8 mouse cellular contexts compared by ENCODE assay signal in genomic region chr1:131378081-131378913, GRCm38 (mm10).
A peak's percentile ranks its signal among the peaks of the same experiment; 100 is the strongest.
DNase-seq lines count a peak whose midpoint lies in the region; ATAC-seq and TF ChIP-seq lines count a peak whose summit lies in the region.

No protein-coding gene starts in this region.

- H3K4me3 ChIP-seq in midbrain, postnatal 0 days (ENCODE audit: low read depth, low read length) = no peak overlapping the region
- no peak overlapping the region for H3K4me3 ChIP-seq in midbrain, embryonic 10.5 days
- no peak overlapping the region for H3K4me3 ChIP-seq in hindbrain, embryonic 16.5 days (ENCODE audit: low read length)
- no peak overlapping the region for H3K4me3 ChIP-seq in stomach, postnatal 0 days (ENCODE audit: low read depth, low read length)

- H3K4me1 ChIP-seq in midbrain, postnatal 0 days (ENCODE audit: insufficient read depth, low read length) = no peaks in the 10 kb centered on the region
- H3K4me1 ChIP-seq in midbrain, embryonic 10.5 days = no peaks in the 10 kb centered on the region; the same call in 1 of the 2 replicates
- peaks cover 9% of the 10 kb centered on the region for H3K4me1 ChIP-seq in hindbrain, embryonic 16.5 days (ENCODE audit: control insufficient read depth, insufficient read depth, low read depth, low read length)
- peaks cover 11% of the 10 kb centered on the region for H3K4me1 ChIP-seq in stomach, postnatal 0 days (replicated peaks; ENCODE audit: control insufficient read depth, insufficient read depth)

- no peak for TF ChIP-seq EP300 in stomach, postnatal 0 days (optimal IDR thresholded peaks at IDR 0.05)

- no peak for TF ChIP-seq CTCF in midbrain, postnatal 0 days (IDR thresholded peaks at IDR 0.05)
- no peak for TF ChIP-seq CTCF in stomach, postnatal 0 days (IDR thresholded peaks at IDR 0.05; ENCODE audit: low read depth)

- peak; percentile 65 for DNase-seq in gastrocnemius, adult 18-20 months (ENCODE audit: low spot score)
- no peak for DNase-seq in gastrocnemius, postnatal 14 days
- no peak for DNase-seq in midbrain, postnatal 0 days (ENCODE audit: low spot score)
- DNase-seq in midbrain, embryonic 10.5 days (ENCODE audit: low spot score) = no peak
- DNase-seq in stomach, postnatal 0 days (ENCODE audit: low spot score) = no peak
- DNase-seq in thymus, postnatal 36 days = no peak
- no peak for DNase-seq in left cerebral cortex, postnatal 4 days

- H3K9ac ChIP-seq in midbrain, postnatal 0 days (replicated peaks; ENCODE audit: low read length, poor library complexity, severe bottlenecking) = no peak overlapping the region
- H3K9ac ChIP-seq in hindbrain, embryonic 16.5 days (ENCODE audit: low read depth, low read length) = no peak overlapping the region
- no peak overlapping the region for H3K9ac ChIP-seq in stomach, postnatal 0 days (ENCODE audit: low read length)

- intact Hi-C loops in gastrocnemius, postnatal 14 days (cut with DNase I; ENCODE audit: low total_unique reads) = no loop called here
- intact Hi-C loops in left cerebral cortex, postnatal 4 days (cut with DNase I) = no loop called here

- H3K36me3 ChIP-seq in midbrain, postnatal 0 days (ENCODE audit: insufficient read depth, low read length) = no peaks in the 10 kb centered on the region
- peaks cover 10% of the 10 kb centered on the region for H3K36me3 ChIP-seq in midbrain, embryonic 10.5 days
- no peaks in the 10 kb centered on the region for H3K36me3 ChIP-seq in hindbrain, embryonic 16.5 days (ENCODE audit: control insufficient read depth, insufficient read depth, low read length)
- H3K36me3 ChIP-seq in stomach, postnatal 0 days (ENCODE audit: control insufficient read depth, insufficient read depth, low read length) = no peaks in the 10 kb centered on the region

- no peaks in the 10 kb centered on the region for H3K27me3 ChIP-seq in midbrain, postnatal 0 days (ENCODE audit: insufficient read depth, low read length)
- H3K27me3 ChIP-seq in midbrain, embryonic 10.5 days (ENCODE audit: low read depth, poor library complexity, severe bottlenecking) = no peaks in the 10 kb centered on the region
- no peaks in the 10 kb centered on the region for H3K27me3 ChIP-seq in hindbrain, embryonic 16.5 days (replicated peaks; ENCODE audit: control insufficient read depth, insufficient read depth, low read length)
- no peaks in the 10 kb centered on the region for H3K27me3 ChIP-seq in stomach, postnatal 0 days (ENCODE audit: control insufficient read depth, insufficient read depth, low read length)

- no peak overlapping the region for H3K4me2 ChIP-seq in midbrain, postnatal 0 days (ENCODE audit: low read depth, low read length, poor library complexity, severe bottlenecking)
- H3K4me2 ChIP-seq in hindbrain, embryonic 16.5 days (ENCODE audit: low read length) = no peak overlapping the region
- no peak overlapping the region for H3K4me2 ChIP-seq in stomach, postnatal 0 days (replicated peaks; ENCODE audit: low read depth)

- no peaks in the 10 kb centered on the region for H3K9me3 ChIP-seq in midbrain, postnatal 0 days (ENCODE audit: low read length)
- peaks cover 8% of the 10 kb centered on the region for H3K9me3 ChIP-seq in midbrain, embryonic 10.5 days (replicated peaks)
- no peaks in the 10 kb centered on the region for H3K9me3 ChIP-seq in hindbrain, embryonic 16.5 days (ENCODE audit: control insufficient read depth, low read length)
- H3K9me3 ChIP-seq in stomach, postnatal 0 days (ENCODE audit: control insufficient read depth, low read length) = no peaks in the 10 kb centered on the region

- no peak for ATAC-seq in midbrain, postnatal 0 days (ENCODE audit: low FRiP score)
- ATAC-seq in hindbrain, embryonic 16.5 days = no peak
- peak; percentile 35; the same call in 1 of the 2 replicates for ATAC-seq in stomach, postnatal 0 days (ENCODE audit: low FRiP score, low TSS enrichment)

- 59% methylated on average over 7 of the region's 7 CpGs for WGBS in midbrain, postnatal 0 days
- WGBS in midbrain, embryonic 10.5 days = 56% methylated on average over 7 of the region's 7 CpGs
- 48% methylated on average over 7 of the region's 7 CpGs for WGBS in hindbrain, embryonic 16.5 days
- WGBS in stomach, postnatal 0 days = 31% methylated on average over 7 of the region's 7 CpGs

- H3K27ac ChIP-seq in midbrain, postnatal 0 days (ENCODE audit: low read depth, low read length) = 0 out of 2 replicates have a peak overlapping the region, but pooled peaks have one; percentile 38
- no peak overlapping the region for H3K27ac ChIP-seq in midbrain, embryonic 10.5 days (replicated peaks)
- peak overlapping the region; percentile 51 for H3K27ac ChIP-seq in hindbrain, embryonic 16.5 days (ENCODE audit: low read depth, low read length)
- peak overlapping the region; percentile 75 for H3K27ac ChIP-seq in stomach, postnatal 0 days (replicated peaks)
